8 mouse cellular contexts compared by ENCODE assay signal in the genomic region with DNA sequence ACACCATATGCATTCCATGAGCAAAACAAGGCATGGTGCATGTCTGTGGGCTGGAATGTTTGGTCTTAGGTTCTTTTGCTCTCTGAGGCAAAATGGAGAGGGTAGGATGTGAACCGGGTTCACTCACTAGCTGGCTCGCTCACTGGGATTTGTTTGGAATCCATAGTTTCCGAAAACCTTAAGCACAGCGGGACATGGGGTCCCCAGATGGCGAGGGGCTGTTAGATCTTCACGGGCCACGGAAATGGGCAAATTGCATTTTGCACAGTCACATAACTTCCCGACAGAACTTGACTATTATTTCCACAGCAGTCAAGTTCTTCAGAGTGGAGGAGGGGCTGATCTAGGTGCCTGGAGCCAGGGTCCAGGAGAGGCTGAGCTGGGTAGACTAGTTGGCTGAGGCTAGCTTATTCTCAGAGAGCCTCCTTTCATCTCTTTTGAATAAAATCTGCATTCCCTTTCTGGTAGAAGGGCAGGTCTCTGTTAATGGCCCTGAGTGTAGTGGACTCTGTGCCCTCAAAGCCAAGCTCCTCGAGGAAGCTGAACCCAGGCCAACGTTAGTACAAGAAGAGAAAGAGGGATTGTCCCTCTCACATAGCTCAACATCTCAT.
A peak's percentile ranks its signal among the peaks of the same experiment; 100 is the strongest.
DNase-seq lines count a peak whose midpoint lies in the region; ATAC-seq and TF ChIP-seq lines count a peak whose summit lies in the region.

No protein-coding gene starts in this region.

- no peaks in the 10 kb centered on the region for H3K27me3 ChIP-seq in kidney, postnatal 0 days (ENCODE audit: insufficient read depth, low read length)
- peaks cover 10% of the 10 kb centered on the region; the same call in 1 of the 2 replicates for H3K27me3 ChIP-seq in forebrain, embryonic 10.5 days (ENCODE audit: poor library complexity, severe bottlenecking)
- no peaks in the 10 kb centered on the region for H3K27me3 ChIP-seq in neural tube, embryonic 11.5 days (ENCODE audit: control insufficient read depth, insufficient read depth, low read length)

- 65% methylated on average over 10 of the region's 10 CpGs for WGBS in kidney, postnatal 0 days
- WGBS in forebrain, embryonic 10.5 days: 53% methylated on average over 10 of the region's 10 CpGs
- WGBS in neural tube, embryonic 11.5 days: 37% methylated on average over 10 of the region's 10 CpGs

- no peaks in the 10 kb centered on the region for H3K36me3 ChIP-seq in kidney, postnatal 0 days (ENCODE audit: insufficient read depth, low read length)
- peaks cover under 1% of the 10 kb centered on the region; the same call in 1 of the 2 replicates for H3K36me3 ChIP-seq in forebrain, embryonic 10.5 days (replicated peaks)
- no peaks in the 10 kb centered on the region for H3K36me3 ChIP-seq in neural tube, embryonic 11.5 days (ENCODE audit: control insufficient read depth, insufficient read depth, low read length)

- H3K4me2 ChIP-seq in kidney, postnatal 0 days (ENCODE audit: low read length): no peak overlapping the region
- 0 out of 2 replicates have a peak overlapping the region, but pooled peaks have one; percentile 14 for H3K4me2 ChIP-seq in neural tube, embryonic 11.5 days (ENCODE audit: low read depth)

- H3K27ac ChIP-seq in kidney, postnatal 0 days: peak overlapping the region; percentile 47; the same call in 1 of the 2 replicates
- H3K27ac ChIP-seq in forebrain, embryonic 10.5 days: peak overlapping the region; percentile 79
- peak overlapping the region; percentile 78 for H3K27ac ChIP-seq in neural tube, embryonic 11.5 days (ENCODE audit: low read depth, low read length)

- no peaks in the 10 kb centered on the region for H3K9me3 ChIP-seq in kidney, postnatal 0 days (replicated peaks; ENCODE audit: low read length)
- H3K9me3 ChIP-seq in forebrain, embryonic 10.5 days: no peaks in the 10 kb centered on the region
- no peaks in the 10 kb centered on the region for H3K9me3 ChIP-seq in neural tube, embryonic 11.5 days (ENCODE audit: control insufficient read depth, low read length)

- H3K4me1 ChIP-seq in kidney, postnatal 0 days (replicated peaks; ENCODE audit: insufficient read depth, low read length): peaks cover 31% of the 10 kb centered on the region
- H3K4me1 ChIP-seq in forebrain, embryonic 10.5 days: peaks cover 76% of the 10 kb centered on the region
- H3K4me1 ChIP-seq in neural tube, embryonic 11.5 days (ENCODE audit: control insufficient read depth, insufficient read depth, low read length): peaks cover 31% of the 10 kb centered on the region

- H3K9ac ChIP-seq in kidney, postnatal 0 days (ENCODE audit: low read depth, low read length): no peak overlapping the region
- no peak overlapping the region for H3K9ac ChIP-seq in neural tube, embryonic 11.5 days (ENCODE audit: low read length)

- no peak for DNase-seq in kidney, postnatal 0 days (ENCODE audit: low spot score)
- no peak for DNase-seq in kidney, postnatal 10 days
- DNase-seq in forebrain, embryonic 10.5 days (ENCODE audit: extremely low spot score, low spot score): no peak
- DNase-seq in layer of hippocampus, adult 8-10 months (ENCODE audit: low spot score in 2 of 2): peak; percentile 42 to 59
- DNase-seq in neural tube, embryonic 11.5 days (ENCODE audit: low spot score): no peak
- no peak for DNase-seq in cerebellum, adult 9-10 months
- no peak for DNase-seq in adrenal gland, postnatal 25 days

- ATAC-seq in kidney, postnatal 0 days (replicated peaks; ENCODE audit: low FRiP score, low read depth): no peak
- ATAC-seq in neural tube, embryonic 11.5 days (ENCODE audit: insufficient read depth, low FRiP score, low TSS enrichment): peak; percentile 40
- ATAC-seq in erythroid progenitor cell, adult 5-6 weeks (replicated peaks; ENCODE audit: low FRiP score, poor library complexity, severe bottlenecking): no peak

- no peak for TF ChIP-seq CTCF in kidney, postnatal 0 days (IDR thresholded peaks at IDR 0.05; ENCODE audit: low read depth)

- H3K4me3 ChIP-seq in kidney, postnatal 0 days (replicated peaks; ENCODE audit: low read depth, low read length): no peak overlapping the region
- peak overlapping the region; percentile 18; the same call in 1 of the 2 replicates for H3K4me3 ChIP-seq in forebrain, embryonic 10.5 days
- no peak overlapping the region for H3K4me3 ChIP-seq in neural tube, embryonic 11.5 days (ENCODE audit: low read depth, low read length)

Comparison
In these comparisons a context has a peak if more than half of its experiments do, and no peak if none do; other contexts are left out.
1. DNase-seq: peak in layer of hippocampus, adult 8-10 months (2 of 2); none in kidney, postnatal 0 days (single experiment), kidney, postnatal 10 days (single experiment), forebrain, embryonic 10.5 days (single experiment), neural tube, embryonic 11.5 days (single experiment), cerebellum, adult 9-10 months (single experiment) and adrenal gland, postnatal 25 days (single experiment).
2. Peak in every context shown above with its lines, with median percentiles within 50 percentile points of each other: H3K27ac ChIP-seq.